Mouse (Mus musculus): ENCODE measurements around the gene Acsl5. TPM values are rescaled to one million over a fixed set of nuclear protein-coding genes. Genes with fewer than 3 reads are reported as not detected.

Gene Acsl5
- total RNA-seq, 2 experiments from 2014 or later, result 33.6 to 42.2 TPM

DNA sequence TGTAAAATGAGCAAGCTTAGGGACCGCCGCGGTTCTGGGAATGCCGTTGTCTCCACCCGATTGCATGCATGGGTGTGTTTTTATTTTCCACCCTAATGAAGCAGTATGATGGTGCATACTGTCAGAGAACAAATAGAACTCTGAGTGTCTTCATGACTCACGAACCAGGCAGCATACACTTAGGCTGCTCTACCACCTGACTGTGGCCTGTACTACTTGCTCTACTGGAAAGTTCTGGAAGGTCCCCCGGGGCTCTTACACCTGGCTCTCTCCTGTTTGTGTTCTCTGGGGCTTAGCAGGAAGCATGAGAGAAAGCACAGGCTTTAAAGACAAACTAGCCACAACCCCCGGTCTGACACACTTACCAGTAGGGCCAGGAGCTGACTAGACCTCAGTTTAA is 32.4 kb upstream of the Acsl5 start:
- H3K27ac ChIP-seq, result peak overlapping the region; percentile 87
- peak overlapping the region; percentile 45; the same call in 1 of the 2 replicates for H3K4me3 ChIP-seq
- no peak for TF ChIP-seq CTCF (conservative IDR thresholded peaks at IDR 0.05)
- DNase-seq (ENCODE audit: low spot score in 2 of 2), result no peak

DNA sequence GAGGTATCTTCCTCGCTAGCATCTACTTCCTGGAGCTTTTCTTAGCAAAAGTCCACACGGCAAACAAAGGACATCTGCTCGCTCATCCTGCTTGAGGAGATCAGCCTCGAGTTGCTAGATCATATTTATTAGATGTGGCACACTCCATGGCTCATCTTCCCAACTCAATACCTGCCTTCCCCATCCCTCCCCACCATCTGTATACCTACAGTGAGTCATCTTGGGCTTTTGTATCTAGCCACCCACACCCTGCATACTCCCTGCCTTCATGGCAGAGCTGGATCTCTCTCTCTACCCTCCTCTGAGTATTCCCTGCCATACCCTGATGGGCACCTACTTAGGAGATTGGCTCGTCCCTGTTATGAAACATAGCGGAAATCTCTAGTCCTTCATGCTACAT is 30.5 kb upstream of the Acsl5 start:
- TF ChIP-seq CTCF (conservative IDR thresholded peaks at IDR 0.05), result no peak
- Histone ChIP-seq H3K27ac (peak overlapping the region; percentile 32; the same call in 1 of the 2 replicates), H3K4me3 (no peak overlapping the region)
- peak; percentile 29 to 49 for DNase-seq (ENCODE audit: low spot score in 2 of 2)

DNA sequence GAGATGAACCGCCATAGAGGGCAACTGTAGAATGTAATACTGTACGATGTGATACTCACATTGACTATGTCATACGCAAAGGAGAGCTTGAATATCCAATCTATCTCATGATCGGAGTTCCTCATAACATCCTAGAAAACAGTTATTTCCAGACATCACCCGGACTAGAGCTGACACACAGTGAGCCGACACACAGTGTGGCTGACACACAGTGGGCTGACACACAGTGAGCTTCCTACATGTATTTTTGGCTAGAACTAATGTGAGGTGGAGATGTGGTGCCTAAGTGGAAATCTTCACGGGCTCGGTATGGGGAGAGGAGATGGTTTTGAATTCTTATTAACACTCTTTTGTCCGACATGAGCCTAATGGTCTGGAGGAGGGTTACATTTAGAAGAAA is 29.5 kb upstream of the Acsl5 start:
- DNase-seq (ENCODE audit: low spot score in 2 of 2), result no peak
- Histone ChIP-seq H3K27ac (no peak overlapping the region), H3K4me3 (no peak overlapping the region)
- no peak for TF ChIP-seq CTCF (conservative IDR thresholded peaks at IDR 0.05)

DNA sequence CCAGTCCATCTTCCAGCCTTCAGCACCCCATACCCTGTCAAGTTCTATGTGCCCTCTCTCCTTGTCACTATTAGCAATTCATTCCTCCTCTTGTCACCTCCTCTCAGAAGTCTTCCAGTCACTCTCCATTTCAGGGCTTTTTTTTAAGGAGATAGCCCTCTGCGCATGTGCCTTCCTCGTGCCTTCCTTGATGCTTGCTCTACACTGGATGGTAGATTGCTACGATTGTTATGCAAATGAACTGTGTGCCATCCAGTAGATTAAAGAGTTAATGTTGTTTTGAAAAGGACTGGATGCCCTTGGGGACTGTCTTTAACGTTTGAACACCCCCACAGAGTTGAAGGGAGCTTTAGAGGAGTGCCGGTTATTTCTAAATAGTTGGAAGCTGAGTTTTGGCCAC is 25.1 kb upstream of the Acsl5 start:
- DNase-seq (ENCODE audit: low spot score in 2 of 2), result no peak
- no peak for TF ChIP-seq CTCF (conservative IDR thresholded peaks at IDR 0.05)
- Histone ChIP-seq H3K4me3 (no peak overlapping the region), H3K27ac (no peak overlapping the region)

DNA sequence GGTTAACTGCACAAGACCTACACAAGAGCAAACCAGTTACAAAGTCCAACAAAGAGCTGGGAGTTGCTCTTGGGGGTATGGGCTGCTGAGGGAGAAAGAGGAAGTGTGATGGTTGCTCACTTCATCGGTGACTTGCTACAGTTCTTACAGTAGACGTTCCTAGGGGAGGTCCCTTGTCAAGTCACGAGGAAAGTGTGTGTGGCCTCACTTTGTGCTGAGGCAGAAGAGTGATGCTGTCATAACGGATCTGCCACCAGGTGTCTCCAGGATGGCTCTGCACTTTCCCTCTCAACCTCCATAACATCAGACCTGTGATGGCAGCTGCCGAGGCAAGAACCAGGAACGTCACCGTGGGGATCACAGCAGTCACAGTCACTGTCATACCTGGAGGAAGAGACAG is 24.6 kb upstream of the Acsl5 start:
- H3K27ac ChIP-seq, result no peak overlapping the region
- H3K4me3 ChIP-seq, result no peak overlapping the region
- peak; percentile 34 for TF ChIP-seq CTCF (conservative IDR thresholded peaks at IDR 0.05)
- no peak for DNase-seq (ENCODE audit: low spot score in 2 of 2)

DNA sequence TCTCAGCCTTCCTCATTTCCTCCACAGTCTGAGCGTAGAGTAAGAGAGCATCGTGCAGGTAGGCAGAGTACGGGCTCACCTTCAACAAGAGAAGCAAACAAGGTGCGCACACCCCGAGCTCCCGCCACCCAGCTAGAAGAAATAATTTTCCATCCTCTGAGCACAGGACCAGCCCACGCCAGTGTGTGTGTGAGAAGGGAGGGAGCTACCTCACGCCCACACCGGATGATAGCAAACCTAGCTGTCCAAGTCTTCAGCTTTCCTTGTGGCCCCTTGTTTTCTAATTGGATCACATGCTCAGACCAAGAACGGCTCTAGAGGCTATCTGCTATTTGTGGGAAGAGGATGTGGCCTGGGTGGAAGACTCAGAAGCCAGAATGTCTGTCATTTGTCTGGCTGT is 20.7 kb upstream of the Acsl5 start:
- Histone ChIP-seq H3K4me3 (no peak overlapping the region), H3K27ac (no peak overlapping the region)
- no peak for TF ChIP-seq CTCF (conservative IDR thresholded peaks at IDR 0.05)
- no peak for DNase-seq (ENCODE audit: low spot score in 2 of 2)

DNA sequence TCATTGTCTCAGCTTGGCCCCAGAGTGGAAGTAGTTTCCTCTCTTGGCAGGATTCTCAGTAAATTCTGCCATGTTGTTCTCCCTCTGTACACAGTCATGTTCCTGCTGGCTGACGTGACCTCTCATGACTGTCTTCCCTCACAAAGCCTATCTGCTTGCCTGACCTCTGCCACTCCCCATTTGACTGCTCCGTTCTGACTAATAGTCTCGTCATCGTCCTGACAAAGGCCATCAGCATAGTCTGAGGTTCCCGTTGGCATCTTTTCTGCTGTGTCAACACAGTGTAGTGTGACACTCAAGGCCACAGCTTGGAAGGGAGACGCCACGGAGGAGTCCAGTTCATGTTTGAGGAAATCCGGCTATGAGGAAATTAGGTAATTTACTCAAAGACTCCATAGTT is 19.6 kb upstream of the Acsl5 start:
- no peak for DNase-seq (ENCODE audit: low spot score in 2 of 2)
- Histone ChIP-seq H3K27ac (no peak overlapping the region), H3K4me3 (no peak overlapping the region)
- no peak for TF ChIP-seq CTCF (conservative IDR thresholded peaks at IDR 0.05)

DNA sequence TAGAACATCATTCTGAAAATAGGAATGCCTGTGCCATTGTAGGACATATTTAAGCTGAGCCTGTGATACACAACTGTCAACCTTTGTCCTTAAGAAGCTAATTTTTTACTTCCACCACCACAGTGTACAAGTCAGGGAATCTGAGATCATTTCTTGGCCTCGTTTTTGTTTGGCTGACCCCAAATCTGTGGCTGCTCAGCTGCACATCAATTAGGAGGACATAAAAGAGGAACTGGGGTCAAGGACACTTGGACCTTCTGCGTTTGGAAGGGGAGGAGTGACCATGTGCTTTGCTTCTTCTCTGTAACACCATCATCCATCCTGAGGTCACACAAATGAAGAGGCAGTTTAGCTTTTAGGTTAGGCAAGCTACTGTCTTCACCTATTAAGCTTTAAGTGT is 15.7 kb upstream of the Acsl5 start:
- DNase-seq (ENCODE audit: low spot score in 2 of 2), result no peak
- no peak for TF ChIP-seq CTCF (conservative IDR thresholded peaks at IDR 0.05)
- H3K27ac ChIP-seq, result no peak overlapping the region
- no peak overlapping the region for H3K4me3 ChIP-seq

DNA sequence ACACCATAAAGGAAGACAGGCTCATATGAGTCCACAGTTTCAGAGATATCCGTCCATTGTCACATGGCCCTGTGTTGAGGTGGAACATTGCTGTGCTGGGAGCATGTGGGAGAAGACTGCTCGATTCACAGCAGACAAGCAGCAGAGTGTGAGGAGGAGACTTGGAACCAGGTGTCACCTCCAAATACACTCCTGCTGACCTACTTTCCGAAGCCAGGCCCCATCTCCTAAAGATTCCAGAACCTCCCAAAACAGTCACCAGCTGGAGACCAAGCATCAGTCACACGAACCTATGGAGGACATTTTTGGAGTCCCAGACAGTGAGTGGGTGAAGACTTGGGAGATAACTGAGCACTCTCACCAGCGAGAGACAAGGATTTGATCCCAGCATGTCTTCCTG is 15.2 kb upstream of the Acsl5 start:
- Histone ChIP-seq H3K27ac (no peak overlapping the region), H3K4me3 (no peak overlapping the region)
- DNase-seq (ENCODE audit: low spot score in 2 of 2), result no peak
- no peak for TF ChIP-seq CTCF (conservative IDR thresholded peaks at IDR 0.05)

DNA sequence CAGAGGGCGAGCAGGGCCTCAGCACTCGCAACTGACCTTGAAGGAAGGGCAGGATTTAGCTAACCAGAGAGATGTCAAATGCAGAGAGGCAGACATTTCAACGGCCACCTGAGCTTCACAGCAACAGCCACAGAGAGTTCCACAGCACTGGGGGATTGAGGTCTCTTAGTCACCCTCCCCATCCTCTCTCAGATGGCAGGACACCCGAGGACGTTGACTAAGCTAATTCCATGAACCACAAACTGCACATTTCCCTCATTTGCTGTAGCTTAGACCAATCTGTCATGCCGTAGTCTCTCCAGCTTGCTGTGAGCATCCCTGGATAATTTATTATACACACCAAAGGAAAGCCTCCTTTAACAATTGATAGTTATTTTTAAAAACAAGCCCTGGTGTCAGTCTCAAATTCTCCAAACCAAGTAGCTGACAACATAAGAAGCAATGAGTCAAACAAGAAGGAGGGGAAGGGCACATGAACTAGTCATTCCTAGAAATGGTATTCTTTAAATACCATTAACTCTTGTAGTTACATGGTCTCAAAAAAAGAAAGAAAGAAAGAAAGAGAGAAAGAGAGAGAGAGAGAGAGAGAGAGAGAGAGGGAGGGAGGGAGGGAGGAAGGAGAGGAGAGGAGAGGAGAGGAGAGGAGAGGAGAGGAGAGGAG is 11.8 kb upstream of the Acsl5 start:
- Histone ChIP-seq H3K4me3 (no peak overlapping the region), H3K27ac (peak overlapping the region; percentile 28; the same call in 1 of the 2 replicates)
- TF ChIP-seq CTCF (conservative IDR thresholded peaks at IDR 0.05), result no peak
- no peak for DNase-seq (ENCODE audit: low spot score in 2 of 2)

DNA sequence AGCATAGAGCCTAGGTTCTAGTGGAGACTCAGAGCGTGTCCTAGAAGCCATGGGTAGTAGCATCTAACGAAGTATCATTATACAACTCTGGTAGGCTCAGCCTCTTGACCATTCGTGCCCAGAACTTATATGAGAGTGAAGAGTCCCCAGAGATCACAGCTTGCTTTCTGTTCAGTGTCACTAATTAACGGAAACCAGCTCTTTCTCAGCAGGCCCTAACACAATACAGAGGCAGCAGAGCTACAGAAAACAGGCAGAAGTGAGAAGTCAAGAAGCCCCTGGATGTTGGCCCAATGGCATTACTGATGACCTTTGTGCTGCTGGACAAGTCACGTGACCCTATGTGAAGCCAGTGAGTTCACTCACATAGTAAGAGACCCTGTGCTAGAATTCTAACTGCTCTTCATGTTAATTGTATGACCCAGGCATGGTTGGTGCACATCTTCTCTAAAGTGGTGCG is 10.5 kb upstream of the Acsl5 start, which contains the start of gene Gucy2g:
Gene Gucy2g (minus strand): TSS at position 51 of the 460 bp plus-strand sequence.
- TF ChIP-seq CTCF (conservative IDR thresholded peaks at IDR 0.05), result no peak
- no peak for DNase-seq (ENCODE audit: low spot score in 2 of 2)
- no peak within 1 kb of the TSS for H3K4me3 ChIP-seq

DNA sequence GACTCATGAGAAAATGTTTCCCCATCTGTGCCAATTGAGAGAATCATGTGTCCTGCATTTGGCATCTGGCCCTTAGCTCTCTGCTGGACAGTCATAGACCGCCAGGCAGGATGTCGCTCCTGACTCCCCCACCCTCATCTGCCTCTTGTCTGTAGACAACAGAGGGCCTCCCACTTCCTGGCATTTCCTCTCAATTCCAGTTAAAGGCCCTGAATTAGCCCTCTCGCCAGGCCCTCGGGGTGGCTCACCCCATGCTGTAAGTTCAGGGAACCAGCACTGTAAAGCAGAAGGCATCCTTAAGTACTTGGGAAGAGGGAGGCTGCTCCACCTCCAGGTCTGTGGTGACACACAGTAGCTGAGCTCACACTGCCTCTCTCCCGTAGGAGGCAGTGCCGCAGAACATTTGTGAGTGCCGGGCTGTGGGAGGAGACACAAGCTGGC is 6.9 kb upstream of the Acsl5 start:
- DNase-seq (ENCODE audit: low spot score in 2 of 2), result peak; percentile 18 to 44
- TF ChIP-seq CTCF (conservative IDR thresholded peaks at IDR 0.05), result peak; percentile 61
- no peak overlapping the region for H3K4me3 ChIP-seq
- H3K27ac ChIP-seq, result peak overlapping the region; percentile 68

More for the DNA sequence above, 10.5 kb upstream of the Acsl5 start, which contains the start of gene Gucy2g:
- H3K27ac ChIP-seq, result no peak within 1 kb of the TSS

DNA sequence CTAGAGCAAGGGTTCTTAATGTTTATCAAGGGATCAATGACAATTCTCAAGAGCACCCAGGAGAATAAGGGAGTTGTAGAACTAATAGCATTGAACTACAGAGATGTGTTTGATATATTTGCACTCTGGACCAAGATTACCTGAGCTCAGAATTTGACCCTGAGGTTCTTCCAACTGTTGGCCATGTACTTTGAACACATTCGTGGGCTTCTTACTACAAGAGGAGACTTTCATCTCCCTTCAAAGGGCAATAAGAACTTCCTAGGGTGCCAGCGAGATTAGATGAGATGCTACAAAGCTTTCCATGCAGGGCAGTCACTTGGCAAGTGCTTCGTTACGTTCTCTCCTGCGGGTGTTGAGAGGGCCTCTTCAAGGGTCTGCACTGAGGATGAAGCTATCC is 4.2 kb upstream of the Acsl5 start:
- DNase-seq (ENCODE audit: low spot score in 2 of 2), result no peak
- TF ChIP-seq CTCF (conservative IDR thresholded peaks at IDR 0.05), result no peak
- H3K4me3 ChIP-seq, result no peak overlapping the region
- H3K27ac ChIP-seq, result no peak overlapping the region

DNA sequence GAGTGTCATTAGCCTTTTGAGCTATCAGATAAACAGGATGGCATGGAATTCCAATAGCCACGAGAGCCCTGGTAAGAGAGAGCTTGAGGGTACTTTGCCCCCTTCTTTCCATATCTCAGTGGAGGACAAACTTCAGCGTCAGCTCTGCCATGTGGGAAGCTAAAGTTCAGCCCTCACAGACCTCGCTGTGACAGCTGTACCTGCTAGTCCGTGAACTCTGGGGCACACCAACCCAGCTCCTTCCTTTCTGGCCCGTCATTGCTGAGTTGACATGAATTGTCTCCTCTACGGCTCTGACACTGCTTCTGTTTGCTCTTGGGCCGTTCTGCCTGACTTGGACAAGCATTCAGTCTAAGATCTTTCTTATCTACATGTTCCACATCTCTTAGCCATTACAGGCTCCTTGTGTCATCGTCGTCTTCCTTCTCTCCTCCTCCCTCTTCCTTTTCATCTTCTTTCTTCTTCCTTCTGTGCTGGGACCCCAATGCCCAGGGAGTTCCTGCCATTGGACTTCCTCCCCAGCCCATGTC is 3.7 kb upstream of the Acsl5 start:
- Histone ChIP-seq H3K27ac (no peak overlapping the region), H3K4me3 (no peak overlapping the region)
- TF ChIP-seq CTCF (conservative IDR thresholded peaks at IDR 0.05), result no peak
- no peak for DNase-seq (ENCODE audit: low spot score in 2 of 2)
